Comparison of ENCODE assay signal across 9 mouse cellular contexts in the genomic region with DNA sequence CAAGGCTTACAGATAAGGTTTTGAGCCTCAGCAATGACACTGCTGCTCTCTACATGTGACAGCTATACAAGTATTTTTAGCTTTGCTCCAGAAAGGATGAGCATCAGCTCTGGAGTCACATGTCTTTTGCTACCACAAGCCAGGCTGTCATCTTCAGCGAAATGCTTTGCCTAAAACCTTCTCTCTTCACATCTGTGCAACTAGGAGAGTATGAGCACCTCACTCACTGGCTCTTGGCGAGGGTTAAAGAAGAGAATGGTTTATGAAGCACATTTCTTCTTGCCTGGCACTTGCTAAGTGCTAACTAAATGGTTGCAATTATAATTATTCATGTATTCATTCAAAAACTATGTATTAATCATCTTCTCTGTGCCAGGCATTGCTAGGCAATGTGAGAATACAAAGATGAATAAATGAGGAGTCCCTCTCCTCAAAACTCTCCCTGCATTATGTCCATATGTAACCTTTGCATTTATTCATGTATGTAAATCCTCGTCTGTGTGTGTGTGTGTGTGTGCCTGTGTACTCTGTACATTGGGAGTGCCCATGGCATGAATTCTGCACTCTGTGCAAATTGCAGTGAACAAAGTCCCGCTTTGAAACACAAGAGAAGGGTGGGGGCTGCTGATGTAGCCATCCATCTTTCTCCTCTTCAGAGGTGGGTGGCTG.
A peak's percentile ranks its signal among the peaks of the same experiment; 100 is the strongest.
DNase-seq lines count a peak whose midpoint lies in the region; ATAC-seq lines count a peak whose summit lies in the region.
"Had no signal": no experiment of that assay in that cellular context is flagged by ENCODE, and none has a peak within 500 bp of the region (broad histone marks: within the 10 kb centered on the region; RNA-seq: fewer than 3 reads in every experiment).

No protein-coding gene starts in this region.

- intact Hi-C loops in left cerebral cortex, postnatal 4 days (cut with DNase I): no loop called here

- peak; percentile 12 for DNase-seq in adrenal gland, postnatal 10 days
- no peak for DNase-seq in adrenal gland, postnatal 36 days
- peak; percentile 30 for DNase-seq in left cerebral cortex, adult 11 months (ENCODE audit: low spot score)
- no peak for DNase-seq in left cerebral cortex, postnatal 4 days
- peak; percentile 24 to 61 for DNase-seq in frontal cortex, adult 2 months (ENCODE audit: extremely low spot score in 1 of 2, low spot score in 1 of 2)
- DNase-seq in layer of hippocampus, postnatal 36 days: peak; percentile 3 to 32

- no peak for ATAC-seq in CD4-positive, CD25-positive, alpha-beta regulatory T cell, adult 4 months
- ATAC-seq in megakaryocyte, adult 5-6 weeks (ENCODE audit: poor library complexity, severe bottlenecking): no peak
- ATAC-seq: hindbrain, postnatal 0 days had no signal

Comparison
In these comparisons a context has a peak if more than half of its experiments do, and no peak if none do; other contexts are left out.
1. DNase-seq: peak in adrenal gland, postnatal 10 days (single experiment), left cerebral cortex, adult 11 months (single experiment), frontal cortex, adult 2 months (2 of 2) and layer of hippocampus, postnatal 36 days (2 of 2); none in adrenal gland, postnatal 36 days (0 of 2) and left cerebral cortex, postnatal 4 days (single experiment).